Mouse (Mus musculus) right cerebral cortex, adult 18-20 months (tissue): ENCODE measurements around the gene Slc34a3.
"Not testable (repeated sequence)": the region's sequence is repeated elsewhere in the genome, so short reads cannot be mapped to it uniquely, and the experiment has no call there.

Experiments used
- DNase-seq: peaks from one replicate; pipeline ENCODE4 v3.0.0; 2022; ENCODE audit warnings: mixed read lengths

Slc34a3 gene

GRCm38 (mm10) chr2:25234050-25234449, at the start of gene Slc34a3:
Gene Slc34a3, minus strand, starts transcription at chr2:25234364.
- no peak for DNase-seq

- DNase-seq, result peak; percentile 75
Observed at GRCm38 (mm10) chr2:25278928-25279882, 45.0 kb upstream of the Slc34a3 start.

GRCm38 (mm10) chr2:25273010-25273409, 38.8 kb upstream of the Slc34a3 start:
- DNase-seq, result no peak

- DNase-seq, result no peak
Observed at GRCm38 (mm10) chr2:25272515-25272914, 38.4 kb upstream of the Slc34a3 start.

- peak; percentile 98 for DNase-seq
Observed at GRCm38 (mm10) chr2:25271827-25272511, 37.8 kb upstream of the Slc34a3 start, which contains the start of the genes Ssna1 and Anapc2. Gene Ssna1, minus strand, starts transcription at chr2:25272438. Gene Anapc2, plus strand, starts transcription at chr2:25272478.

GRCm38 (mm10) chr2:25267746-25268309, 33.7 kb upstream of the Slc34a3 start:
- no peak for DNase-seq

- no peak for DNase-seq
Observed at GRCm38 (mm10) chr2:25267241-25267640, 33.1 kb upstream of the Slc34a3 start.

- peak; percentile 75 for DNase-seq
Observed at GRCm38 (mm10) chr2:25266720-25267119, 32.6 kb upstream of the Slc34a3 start.

GRCm38 (mm10) chr2:25265897-25266656, 31.9 kb upstream of the Slc34a3 start:
- no peak for DNase-seq

- no peak for DNase-seq
Observed at GRCm38 (mm10) chr2:25264851-25265250, 30.7 kb upstream of the Slc34a3 start.

- DNase-seq, result no peak
Observed at GRCm38 (mm10) chr2:25264286-25264660, 30.1 kb upstream of the Slc34a3 start.

GRCm38 (mm10) chr2:25263623-25264285, 29.6 kb upstream of the Slc34a3 start:
- no peak for DNase-seq

GRCm38 (mm10) chr2:25262795-25263622, 28.8 kb upstream of the Slc34a3 start:
- DNase-seq, result no peak

- DNase-seq, result peak; percentile 97
Observed at GRCm38 (mm10) chr2:25262291-25262767, 28.2 kb upstream of the Slc34a3 start, which contains the start of gene Tprn. Gene Tprn, plus strand, starts transcription at chr2:25262618.

- no peak for DNase-seq
Observed at GRCm38 (mm10) chr2:25261870-25262269, 27.7 kb upstream of the Slc34a3 start.

- no peak for DNase-seq
Observed at GRCm38 (mm10) chr2:25258887-25259286, 24.7 kb upstream of the Slc34a3 start.

- not testable (repeated sequence) for DNase-seq
Observed at GRCm38 (mm10) chr2:25257250-25257649, 23.1 kb upstream of the Slc34a3 start.

- DNase-seq, result not testable (repeated sequence)
Observed at GRCm38 (mm10) chr2:25256443-25257109, 22.4 kb upstream of the Slc34a3 start.

GRCm38 (mm10) chr2:25255284-25255779, 21.2 kb upstream of the Slc34a3 start, which contains the start of gene Tmem203:
Gene Tmem203, plus strand, starts transcription at chr2:25255439.
- peak; percentile 88 for DNase-seq

- DNase-seq, result no peak
Observed at GRCm38 (mm10) chr2:25252331-25252730, 18.2 kb upstream of the Slc34a3 start.
